In the genomic region with DNA sequence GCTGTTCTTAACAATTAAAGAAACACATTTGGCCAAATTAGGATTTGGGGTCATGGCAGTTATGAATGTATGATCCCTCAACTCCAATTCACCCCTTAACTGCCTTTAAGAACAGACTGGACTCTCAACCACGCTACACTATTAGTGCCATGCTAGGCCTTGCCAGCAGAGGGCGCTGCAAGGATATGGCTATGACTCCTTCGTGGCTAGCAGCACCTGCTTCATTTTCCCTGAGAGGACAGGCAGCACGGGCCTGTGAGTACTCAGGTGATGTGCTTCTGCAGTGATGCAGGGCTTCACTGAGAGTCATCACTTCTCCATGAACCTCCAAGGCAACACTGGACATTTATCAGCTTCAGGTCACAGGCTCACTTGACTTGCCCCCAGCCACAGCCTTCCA, we compare ENCODE assay signal across 9 mouse cellular contexts.
DNase-seq lines count a peak whose midpoint lies in the region; ATAC-seq and TF ChIP-seq lines count a peak whose summit lies in the region.
"Had no signal": no experiment of that assay in that cellular context is flagged by ENCODE, and none has a peak within 500 bp of the region (broad histone marks: within the 10 kb centered on the region; RNA-seq: fewer than 3 reads in every experiment).

No protein-coding gene starts in this region.

- no peak overlapping the region for H3K4me3 ChIP-seq in intestine, embryonic 14.5 days (ENCODE audit: low read depth, low read length)
- H3K4me3 ChIP-seq in intestine, embryonic 16.5 days (ENCODE audit: low read length), result no peak overlapping the region
- no peak overlapping the region for H3K4me3 ChIP-seq in neural tube, embryonic 11.5 days (ENCODE audit: low read depth, low read length)
- no peak overlapping the region for H3K4me3 ChIP-seq in thymus, adult 2 months (ENCODE audit: control insufficient read depth, insufficient read depth, low read length)
- H3K4me3 ChIP-seq: embryonic facial prominence, embryonic 15.5 days had no signal

- H3K9me3 ChIP-seq in intestine, embryonic 14.5 days (ENCODE audit: control insufficient read depth, low read length), result no peaks in the 10 kb centered on the region
- no peaks in the 10 kb centered on the region for H3K9me3 ChIP-seq in intestine, embryonic 16.5 days (ENCODE audit: control insufficient read depth, low read length)
- no peaks in the 10 kb centered on the region for H3K9me3 ChIP-seq in neural tube, embryonic 11.5 days (ENCODE audit: control insufficient read depth, low read length)
- H3K9me3 ChIP-seq: embryonic facial prominence, embryonic 15.5 days had no signal

- no peak overlapping the region for H3K4me2 ChIP-seq in intestine, embryonic 14.5 days (ENCODE audit: low read length)
- H3K4me2 ChIP-seq in intestine, embryonic 16.5 days (ENCODE audit: low read depth, low read length), result no peak overlapping the region
- no peak overlapping the region for H3K4me2 ChIP-seq in neural tube, embryonic 11.5 days (ENCODE audit: low read depth)
- H3K4me2 ChIP-seq: embryonic facial prominence, embryonic 15.5 days had no signal

- intact Hi-C loops in heart, postnatal 14 days (cut with DNase I), result no loop called here
- intact Hi-C loops in left cerebral cortex, postnatal 36 days (cut with DNase I), result no loop called here

- no peak for TF ChIP-seq POLR2A in thymus, adult 2 months (IDR thresholded peaks at IDR 0.05; ENCODE audit: control insufficient read depth, extremely low read depth, insufficient read depth, low read length, poor library complexity)

- peak; percentile 86 for TF ChIP-seq CTCF in thymus, adult 2 months (IDR thresholded peaks at IDR 0.05; ENCODE audit: borderline replicate concordance, control insufficient read depth, extremely low read depth, insufficient read depth, low read length, poor library complexity)

- peak; percentile 81 for DNase-seq in intestine, embryonic 14.5 days (ENCODE audit: low spot score)
- DNase-seq in cerebellum, postnatal 25 days, result peak; percentile 91 to 93
- DNase-seq in heart, postnatal 14 days, result peak; percentile 75 to 86
- DNase-seq in left cerebral cortex, postnatal 36 days (ENCODE audit: low spot score in 2 of 2), result peak; percentile 57 to 63
- peak; percentile 78 for DNase-seq in neural tube, embryonic 11.5 days (ENCODE audit: low spot score)
- peak; percentile 72 for DNase-seq in thymus, adult 2 months

- H3K27ac ChIP-seq in intestine, embryonic 14.5 days (ENCODE audit: low read depth), result no peak overlapping the region
- no peak overlapping the region for H3K27ac ChIP-seq in intestine, embryonic 16.5 days (ENCODE audit: low read length)
- no peak overlapping the region for H3K27ac ChIP-seq in neural tube, embryonic 11.5 days (ENCODE audit: low read depth, low read length)
- no peak overlapping the region for H3K27ac ChIP-seq in thymus, adult 2 months (ENCODE audit: control insufficient read depth, insufficient read depth, low read length)
- H3K27ac ChIP-seq: embryonic facial prominence, embryonic 15.5 days had no signal

- no peak for ATAC-seq in intestine, embryonic 14.5 days (replicated peaks; ENCODE audit: low FRiP score, low TSS enrichment, low read depth)
- ATAC-seq in intestine, embryonic 16.5 days, result no peak
- peak; percentile 67 for ATAC-seq in activated CD4-positive, CD25-positive, alpha-beta regulatory T cell, adult 4 months
- no peak for ATAC-seq in neural tube, embryonic 11.5 days (ENCODE audit: insufficient read depth, low FRiP score, low TSS enrichment)

- H3K9ac ChIP-seq in intestine, embryonic 14.5 days (ENCODE audit: low read length), result no peak overlapping the region
- no peak overlapping the region for H3K9ac ChIP-seq in intestine, embryonic 16.5 days (ENCODE audit: low read depth, low read length)
- no peak overlapping the region for H3K9ac ChIP-seq in neural tube, embryonic 11.5 days (ENCODE audit: low read length)
- H3K9ac ChIP-seq: embryonic facial prominence, embryonic 15.5 days had no signal

- H3K4me1 ChIP-seq in intestine, embryonic 14.5 days (replicated peaks; ENCODE audit: control insufficient read depth, insufficient read depth, low read length), result peaks cover 19% of the 10 kb centered on the region
- H3K4me1 ChIP-seq in intestine, embryonic 16.5 days (ENCODE audit: control insufficient read depth, insufficient read depth, low read length), result peaks cover 11% of the 10 kb centered on the region; the same call in 1 of the 2 replicates
- no peaks in the 10 kb centered on the region for H3K4me1 ChIP-seq in neural tube, embryonic 11.5 days (ENCODE audit: control insufficient read depth, insufficient read depth, low read length)
- H3K4me1 ChIP-seq in thymus, adult 2 months (replicated peaks; ENCODE audit: control insufficient read depth, insufficient read depth, low read length), result peaks cover 15% of the 10 kb centered on the region

- H3K27me3 ChIP-seq in intestine, embryonic 14.5 days (replicated peaks; ENCODE audit: control insufficient read depth, insufficient read depth, low read length), result no peaks in the 10 kb centered on the region
- no peaks in the 10 kb centered on the region for H3K27me3 ChIP-seq in intestine, embryonic 16.5 days (replicated peaks; ENCODE audit: control insufficient read depth, insufficient read depth, low read length)
- H3K27me3 ChIP-seq in neural tube, embryonic 11.5 days (ENCODE audit: control insufficient read depth, insufficient read depth, low read length), result no peaks in the 10 kb centered on the region
- no peaks in the 10 kb centered on the region for H3K27me3 ChIP-seq in thymus, adult 2 months (ENCODE audit: control insufficient read depth, insufficient read depth, low read length)
- H3K27me3 ChIP-seq: embryonic facial prominence, embryonic 15.5 days had no signal

- WGBS in intestine, embryonic 14.5 days, result 11% methylated on average over 4 of the region's 4 CpGs
- 12% methylated on average over 4 of the region's 4 CpGs for WGBS in intestine, embryonic 16.5 days
- WGBS in neural tube, embryonic 11.5 days, result 10% methylated on average over 4 of the region's 4 CpGs
- WGBS in thymus, adult 2 months, result 5% methylated on average over 4 of the region's 4 CpGs

- H3K36me3 ChIP-seq in intestine, embryonic 14.5 days (ENCODE audit: control insufficient read depth, insufficient read depth, low read length), result no peaks in the 10 kb centered on the region
- H3K36me3 ChIP-seq in intestine, embryonic 16.5 days (ENCODE audit: control insufficient read depth, insufficient read depth, low read length), result no peaks in the 10 kb centered on the region
- no peaks in the 10 kb centered on the region for H3K36me3 ChIP-seq in neural tube, embryonic 11.5 days (ENCODE audit: control insufficient read depth, insufficient read depth, low read length)
- no peaks in the 10 kb centered on the region for H3K36me3 ChIP-seq in thymus, adult 2 months (ENCODE audit: control insufficient read depth, insufficient read depth, low read length)
- H3K36me3 ChIP-seq: embryonic facial prominence, embryonic 15.5 days had no signal
